Mouse (Mus musculus) limb, embryonic 10.5 days (tissue): ENCODE results near the gene Nhlh2. TPM values are rescaled to one million over a fixed set of nuclear protein-coding genes. Genes with fewer than 3 reads are reported as not detected.

Experiments
- DNase-seq: peaks from one replicate; pipeline ENCODE4 v3.0.0-alpha.2; 2017; ENCODE audit warnings: low spot score
- H3K27ac ChIP-seq: fragments of 300-500 bp; sonication (generic); 2 replicates; pipeline ENCODE4 v1.5.1; 2016; ENCODE audit warnings: mild to moderate bottlenecking
- H3K27me3 ChIP-seq: fragments of 300-500 bp; sonication (generic); 2 replicates; pipeline ENCODE4 v1.6.1; 2016; ENCODE audit warnings: low read depth, mild to moderate bottlenecking; ENCODE audit not compliant: poor library complexity, severe bottlenecking
- H3K36me3 ChIP-seq: fragments of 300-500 bp; sonication (generic); 2 replicates; pipeline ENCODE4 v1.6.1; 2016; ENCODE audit warnings: mild to moderate bottlenecking, moderate library complexity
- H3K4me1 ChIP-seq: fragments of 300-500 bp; sonication (generic); 2 replicates; pipeline ENCODE4 v1.6.1; 2016
- H3K4me3 ChIP-seq: fragments of 300-500 bp; sonication (generic); 2 replicates; pipeline ENCODE4 v1.5.1; 2016; ENCODE audit warnings: mild to moderate bottlenecking, moderate library complexity
- H3K9me3 ChIP-seq: fragments of 300-500 bp; sonication (generic); replicated peaks from 2 replicates; pipeline ENCODE4 v1.6.1; 2016; ENCODE audit warnings: mild to moderate bottlenecking
- WGBS: fragments of 180-500 bp; shearing (Covaris S2); methylation state at CpG from one replicate; pipeline ENCODE4 v1.1.7; 2016; 5-methylcytosine and 5-hydroxymethylcytosine counted together
- polyA plus RNA-seq: library from polyadenylated mRNA; unstranded; fragments of >200 nt; fragmentation: Nextera tagmentation; extraction: Ambion mirVana; gene quantifications from 2 replicates; pipeline ENCODE4 v1.2.1, GENCODE M21; 2016

Gene Nhlh2
- polyA plus RNA-seq = 0.13 and 0.14 TPM in 2 replicates

DNA sequence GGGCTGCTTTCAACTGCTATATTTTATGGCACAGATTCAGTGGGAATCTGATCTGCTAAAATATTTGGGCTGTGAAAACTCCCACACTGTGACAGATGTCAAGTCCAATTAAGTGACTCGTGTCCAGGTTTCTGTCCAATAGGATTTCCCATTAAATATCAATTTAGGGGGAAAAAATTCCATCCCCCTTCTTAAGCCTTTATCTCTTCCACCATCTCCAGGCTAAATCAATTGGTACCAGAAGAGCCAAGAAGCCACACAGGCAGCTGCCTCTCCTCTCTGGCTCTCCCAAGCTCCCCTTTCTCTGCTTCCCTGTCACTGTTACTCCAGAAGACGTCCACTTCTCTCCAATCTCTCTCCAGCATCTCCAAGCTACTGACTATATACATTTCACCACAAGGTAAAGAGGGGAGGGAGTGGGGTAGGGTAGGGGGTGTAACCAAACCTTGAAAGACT lies at the start of gene Nhlh2:
Gene Nhlh2, plus strand, starts transcription at position 151 of the 456 bp plus-strand sequence.
- H3K27ac ChIP-seq = no peak within 1 kb of the TSS
- H3K36me3 ChIP-seq = no peaks in the 10 kb centered on the region
- peaks cover 75% of the 10 kb centered on the region for H3K27me3 ChIP-seq
- H3K4me1 ChIP-seq = peaks cover 21% of the 10 kb centered on the region
- no peak for DNase-seq
- no peaks in the 10 kb centered on the region for H3K9me3 ChIP-seq
- no peak within 1 kb of the TSS for H3K4me3 ChIP-seq
- WGBS = 12% methylated on average over 2 of the region's 2 CpGs

DNA sequence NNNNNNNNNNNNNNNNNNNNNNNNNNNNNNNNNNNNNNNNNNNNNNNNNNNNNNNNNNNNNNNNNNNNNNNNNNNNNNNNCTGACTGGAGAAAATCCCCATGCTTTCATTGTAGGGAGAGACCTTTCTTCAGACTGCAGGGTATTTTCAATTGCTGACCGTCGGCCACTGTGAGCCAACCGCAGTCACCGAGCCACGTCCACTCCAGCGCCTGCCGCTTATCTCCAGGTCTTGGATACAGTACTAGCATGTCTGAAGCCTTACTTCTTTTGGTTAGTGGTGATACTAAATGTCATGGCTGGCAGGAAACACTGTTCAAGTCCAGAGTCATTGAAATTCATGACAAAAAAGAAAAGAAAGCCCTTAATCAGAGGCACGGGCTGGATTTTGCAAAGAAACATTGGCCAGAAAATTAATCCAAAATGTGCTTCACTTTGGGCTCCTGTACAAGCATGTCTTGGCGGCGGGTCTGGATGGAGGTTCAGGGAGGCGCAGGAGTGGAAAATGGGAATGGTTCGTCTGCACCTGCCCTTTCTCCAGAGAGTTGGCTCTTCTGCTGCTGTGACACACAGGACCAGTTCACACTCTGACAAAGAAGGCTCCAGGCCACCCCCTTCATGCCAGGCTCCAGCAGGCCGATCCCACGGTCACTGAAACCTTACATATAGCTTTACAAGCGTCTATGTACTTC lies 48.6 kb upstream of the Nhlh2 start:
- Histone ChIP-seq H3K4me1 (peaks cover 17% of the 10 kb centered on the region), H3K9me3 (no peaks in the 10 kb centered on the region), H3K27me3 (no peaks in the 10 kb centered on the region; the same call in 1 of the 2 replicates), H3K4me3 (no peak overlapping the region), H3K27ac (no peak overlapping the region), H3K36me3 (no peaks in the 10 kb centered on the region)
- WGBS = 97% methylated on average over 15 of the region's 15 CpGs
- no peak for DNase-seq

DNA sequence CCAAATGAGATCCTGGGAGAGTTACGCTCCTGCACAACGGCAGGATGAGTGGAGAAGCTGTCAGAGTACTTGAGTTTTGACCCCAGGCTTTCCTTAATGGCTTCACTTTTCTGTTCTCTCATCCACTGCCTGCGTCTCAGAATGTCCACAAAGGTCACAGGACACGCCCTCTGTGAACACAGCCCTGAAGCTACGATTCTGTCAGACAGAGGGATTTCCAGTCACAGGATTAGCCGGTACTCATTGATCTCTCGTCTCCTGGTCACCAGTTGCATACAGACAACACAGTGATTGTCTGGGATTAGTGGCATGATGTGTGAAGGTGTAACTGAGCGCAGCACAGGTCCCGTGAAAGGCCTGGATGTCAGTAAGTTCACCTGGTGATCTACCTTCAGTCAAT lies 46.4 kb upstream of the Nhlh2 start:
- peaks cover 24% of the 10 kb centered on the region for H3K4me1 ChIP-seq
- no peaks in the 10 kb centered on the region for H3K9me3 ChIP-seq
- no peak for DNase-seq
- no peak overlapping the region for H3K27ac ChIP-seq
- no peaks in the 10 kb centered on the region for H3K36me3 ChIP-seq
- H3K27me3 ChIP-seq = no peaks in the 10 kb centered on the region; the same call in 1 of the 2 replicates
- WGBS = 8% methylated on average over 9 of the region's 9 CpGs
- no peak overlapping the region for H3K4me3 ChIP-seq

DNA sequence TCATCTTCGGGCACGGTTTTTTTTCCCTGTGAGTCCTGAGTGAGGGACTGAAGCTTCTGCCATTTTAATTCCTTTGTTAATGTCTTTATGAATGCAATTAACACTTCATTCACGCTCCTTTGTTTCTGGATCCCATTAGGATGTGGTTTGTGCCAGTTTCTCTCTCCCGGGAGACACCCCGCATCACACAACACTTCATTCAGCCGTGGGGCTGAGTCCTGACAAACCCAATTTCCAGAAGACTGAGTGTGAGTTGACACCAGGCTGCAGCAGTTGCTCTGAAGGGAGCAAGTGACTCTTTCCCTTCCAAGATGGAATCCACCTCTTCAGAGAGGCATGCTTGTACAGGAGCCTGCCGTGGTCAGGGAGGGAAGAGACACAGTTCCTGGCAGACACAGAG lies 45.5 kb upstream of the Nhlh2 start:
- H3K27me3 ChIP-seq = no peaks in the 10 kb centered on the region; the same call in 1 of the 2 replicates
- peaks cover 24% of the 10 kb centered on the region for H3K4me1 ChIP-seq
- no peaks in the 10 kb centered on the region for H3K36me3 ChIP-seq
- no peak overlapping the region for H3K27ac ChIP-seq
- 35% methylated on average over 7 of the region's 7 CpGs for WGBS
- no peak overlapping the region for H3K4me3 ChIP-seq
- H3K9me3 ChIP-seq = no peaks in the 10 kb centered on the region
- DNase-seq = peak; percentile 56

DNA sequence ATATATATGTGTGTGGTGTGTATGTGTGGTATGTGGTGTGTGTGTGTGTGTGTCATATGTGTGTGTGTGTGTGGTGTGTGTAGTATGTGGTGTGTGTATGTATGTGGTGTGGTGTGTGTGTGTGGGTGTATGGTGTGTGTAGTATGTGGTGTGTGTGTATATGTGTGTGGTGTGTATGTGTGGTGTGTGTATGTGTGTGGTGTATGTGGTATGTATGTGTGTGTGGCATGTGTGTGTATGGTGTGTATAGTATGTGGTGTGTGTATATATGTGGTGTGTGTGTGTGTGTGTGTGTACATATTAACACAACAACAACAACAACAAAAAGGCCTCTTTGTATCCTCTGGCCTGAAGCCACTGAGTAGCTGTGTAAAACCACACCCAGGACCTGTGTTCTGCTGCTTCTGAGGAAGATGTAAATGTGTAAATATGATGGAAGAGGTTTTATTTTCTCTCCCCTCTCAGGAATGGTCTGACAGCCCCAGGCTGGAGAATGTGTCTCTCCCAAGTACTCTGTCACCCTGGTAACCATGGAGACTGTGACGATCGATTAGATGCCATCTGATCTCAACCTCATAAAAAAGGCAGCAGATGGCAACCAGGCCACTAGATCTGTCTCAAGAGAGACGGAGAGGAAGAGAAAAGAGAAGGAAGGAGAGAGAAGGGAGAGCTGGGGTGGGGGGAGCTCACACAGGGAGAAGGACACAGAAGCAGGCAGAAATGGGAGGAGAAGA lies 42.9 kb upstream of the Nhlh2 start:
- no peaks in the 10 kb centered on the region for H3K9me3 ChIP-seq
- 11% methylated on average over 3 of the region's 3 CpGs for WGBS
- no peaks in the 10 kb centered on the region; the same call in 1 of the 2 replicates for H3K27me3 ChIP-seq
- DNase-seq = no peak
- no peak overlapping the region for H3K4me3 ChIP-seq
- H3K4me1 ChIP-seq = peaks cover 24% of the 10 kb centered on the region
- H3K36me3 ChIP-seq = no peaks in the 10 kb centered on the region
- no peak overlapping the region for H3K27ac ChIP-seq

DNA sequence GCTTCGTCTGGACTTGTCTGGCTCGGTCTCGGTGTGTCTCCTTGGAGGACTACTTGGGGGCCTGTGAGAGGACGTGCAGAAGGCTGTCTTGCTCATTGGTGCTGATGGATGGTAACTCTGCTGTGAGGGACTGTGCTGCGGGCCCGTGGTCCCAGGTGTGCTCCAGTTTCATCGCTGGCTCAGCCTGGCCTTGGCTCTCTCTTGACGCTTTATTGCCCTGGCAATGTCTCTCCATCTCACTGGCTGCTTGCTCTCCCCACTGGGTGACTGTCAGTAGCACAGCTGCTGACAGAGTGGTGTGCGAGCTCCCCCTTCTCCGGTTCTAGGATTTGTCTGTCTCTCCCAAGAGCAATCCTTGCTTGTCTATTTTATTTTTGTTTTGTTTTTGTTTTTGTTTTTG lies 34.5 kb upstream of the Nhlh2 start:
- H3K27ac ChIP-seq = no peak overlapping the region
- no peaks in the 10 kb centered on the region for H3K4me1 ChIP-seq
- no peak for DNase-seq
- no peaks in the 10 kb centered on the region for H3K27me3 ChIP-seq
- 88% methylated on average over 10 of the region's 10 CpGs for WGBS
- no peaks in the 10 kb centered on the region for H3K36me3 ChIP-seq
- H3K9me3 ChIP-seq = no peaks in the 10 kb centered on the region
- H3K4me3 ChIP-seq = no peak overlapping the region

DNA sequence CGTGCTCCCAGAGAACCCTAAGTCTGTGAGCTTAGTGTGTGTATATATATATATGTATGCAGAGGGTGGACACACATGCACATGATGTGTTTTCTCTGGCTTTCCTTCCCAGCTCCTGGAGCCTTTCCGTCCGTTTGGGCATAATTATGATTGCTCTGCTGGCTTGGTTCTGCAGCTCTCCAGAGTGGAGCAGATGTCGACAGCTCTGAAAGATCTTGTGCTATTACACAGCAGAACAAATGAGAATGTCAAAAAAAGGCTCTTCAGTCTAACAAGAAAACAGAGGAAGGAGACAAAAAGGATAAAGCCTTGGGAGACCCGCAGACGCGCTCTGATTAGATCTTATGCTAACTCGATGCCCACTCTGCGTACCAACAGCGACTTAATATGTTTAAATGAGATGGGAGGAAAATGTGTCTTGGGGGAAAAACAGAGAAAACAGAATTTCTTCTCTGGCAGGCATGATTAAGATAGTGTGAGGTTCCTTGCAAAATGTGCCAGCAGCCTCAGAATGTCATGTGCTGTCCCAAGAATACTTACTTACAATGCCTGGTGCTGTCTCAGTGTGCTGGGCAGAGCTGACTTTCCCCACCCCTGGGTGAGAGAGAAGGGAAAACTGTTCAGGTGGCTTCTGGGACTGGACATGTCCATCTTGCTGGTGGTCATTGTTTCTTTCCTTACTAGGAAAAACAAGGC lies 31.4 kb upstream of the Nhlh2 start:
- no peaks in the 10 kb centered on the region for H3K27me3 ChIP-seq
- H3K4me3 ChIP-seq = no peak overlapping the region
- no peak overlapping the region for H3K27ac ChIP-seq
- H3K4me1 ChIP-seq = no peaks in the 10 kb centered on the region
- no peak for DNase-seq
- H3K36me3 ChIP-seq = no peaks in the 10 kb centered on the region
- no peaks in the 10 kb centered on the region for H3K9me3 ChIP-seq
- 91% methylated on average over 10 of the region's 10 CpGs for WGBS

DNA sequence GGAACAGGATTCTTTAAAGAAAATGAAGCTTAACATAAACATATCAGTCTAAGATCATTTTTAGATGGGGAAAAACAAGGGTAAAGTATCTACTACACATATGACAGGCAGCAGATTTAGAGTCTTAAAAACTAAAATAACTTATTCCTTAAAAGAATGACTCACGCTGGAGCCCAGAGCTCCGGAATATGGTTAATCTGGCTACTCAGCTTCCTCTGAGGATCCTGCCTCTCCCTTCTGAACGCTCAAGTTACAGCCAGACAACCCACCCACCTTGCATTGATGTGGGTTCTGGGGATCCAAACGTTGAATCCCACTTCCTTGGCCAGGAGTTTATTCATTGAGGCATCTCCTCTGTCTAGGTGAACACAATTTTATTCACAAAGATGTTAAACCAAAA lies 26.0 kb upstream of the Nhlh2 start:
- H3K4me3 ChIP-seq = no peak overlapping the region
- no peaks in the 10 kb centered on the region for H3K27me3 ChIP-seq
- no peaks in the 10 kb centered on the region for H3K36me3 ChIP-seq
- H3K9me3 ChIP-seq = no peaks in the 10 kb centered on the region
- no peak for DNase-seq
- no peak overlapping the region for H3K27ac ChIP-seq
- 74% methylated on average over 4 of the region's 4 CpGs for WGBS
- no peaks in the 10 kb centered on the region for H3K4me1 ChIP-seq

DNA sequence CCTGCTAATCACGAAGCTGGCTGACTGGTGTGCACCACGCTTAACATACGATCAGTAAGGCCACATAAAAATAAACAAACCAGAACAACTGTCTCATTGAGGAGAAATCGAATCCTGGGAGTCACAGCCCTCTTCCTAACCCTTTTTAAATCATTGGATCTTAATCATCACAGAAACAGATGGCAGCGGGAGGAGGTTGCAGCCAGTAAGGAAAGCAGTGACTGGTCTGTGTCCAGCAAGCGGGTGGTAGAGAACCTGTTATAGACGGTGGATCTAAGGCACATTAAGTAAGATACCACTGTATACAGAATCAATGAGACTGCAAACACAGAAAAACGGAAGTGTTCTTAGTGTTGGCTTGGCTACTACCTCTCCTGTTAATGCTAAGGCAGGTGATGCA lies 24.2 kb upstream of the Nhlh2 start:
- WGBS = 85% methylated on average over 8 of the region's 8 CpGs
- no peaks in the 10 kb centered on the region for H3K36me3 ChIP-seq
- no peak for DNase-seq
- no peak overlapping the region for H3K4me3 ChIP-seq
- H3K27me3 ChIP-seq = no peaks in the 10 kb centered on the region
- no peak overlapping the region for H3K27ac ChIP-seq
- peaks cover 2% of the 10 kb centered on the region; the same call in 1 of the 2 replicates for H3K4me1 ChIP-seq
- no peaks in the 10 kb centered on the region for H3K9me3 ChIP-seq

DNA sequence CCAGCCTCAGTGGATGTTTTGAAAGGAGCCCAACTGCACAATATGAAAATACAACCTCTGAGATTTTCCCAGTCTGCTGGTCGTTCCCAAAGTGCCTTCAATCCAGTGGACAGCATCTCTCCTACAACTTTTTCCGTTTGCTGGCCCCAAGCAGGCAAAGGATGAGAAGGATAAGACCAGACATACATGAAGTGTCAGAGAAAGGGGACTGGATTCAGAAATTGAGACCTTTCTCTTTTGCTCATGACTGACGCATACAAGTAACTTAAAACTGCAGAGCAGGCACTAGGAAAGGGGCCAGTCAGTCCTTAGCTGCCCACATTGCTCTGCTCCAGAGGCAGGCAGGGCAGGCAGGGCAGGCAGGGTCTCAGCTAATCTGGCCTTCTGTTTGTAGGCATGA lies 19.7 kb upstream of the Nhlh2 start:
- DNase-seq = no peak
- Histone ChIP-seq H3K36me3 (no peaks in the 10 kb centered on the region), H3K9me3 (no peaks in the 10 kb centered on the region), H3K27me3 (no peaks in the 10 kb centered on the region), H3K4me1 (peaks cover 2% of the 10 kb centered on the region; the same call in 1 of the 2 replicates), H3K4me3 (no peak overlapping the region), H3K27ac (no peak overlapping the region)
- WGBS = 77% methylated on average over 3 of the region's 3 CpGs

DNA sequence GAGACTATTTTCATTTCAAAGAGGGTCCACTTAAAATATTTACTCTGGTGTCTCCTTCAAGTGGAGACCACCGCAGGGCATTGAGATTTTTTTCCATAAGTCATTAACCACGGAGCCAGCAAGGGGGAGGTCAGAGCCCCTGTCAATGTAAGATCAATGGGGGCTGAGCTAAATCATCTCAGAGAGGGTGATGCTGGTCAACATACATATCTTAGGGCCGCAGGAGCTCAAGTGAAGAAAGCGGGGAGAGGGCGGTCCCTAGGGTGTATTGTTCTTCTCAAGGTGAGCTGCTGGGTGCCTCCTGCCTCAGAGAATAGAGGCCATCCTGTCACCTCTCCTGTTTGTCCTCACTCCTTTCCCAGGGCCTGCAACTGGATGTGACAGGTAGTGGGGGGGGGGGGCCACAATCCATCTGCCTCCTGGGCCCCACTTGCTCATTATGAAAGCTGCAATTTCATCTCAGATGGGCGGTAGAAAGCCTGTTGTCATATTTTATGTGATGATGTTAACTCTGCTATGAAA lies 18.8 kb upstream of the Nhlh2 start:
- Histone ChIP-seq H3K4me1 (peaks cover 2% of the 10 kb centered on the region; the same call in 1 of the 2 replicates), H3K4me3 (no peak overlapping the region), H3K27me3 (no peaks in the 10 kb centered on the region), H3K36me3 (no peaks in the 10 kb centered on the region), H3K27ac (no peak overlapping the region), H3K9me3 (no peaks in the 10 kb centered on the region)
- no peak for DNase-seq
- WGBS = 55% methylated on average over 6 of the region's 6 CpGs

DNA sequence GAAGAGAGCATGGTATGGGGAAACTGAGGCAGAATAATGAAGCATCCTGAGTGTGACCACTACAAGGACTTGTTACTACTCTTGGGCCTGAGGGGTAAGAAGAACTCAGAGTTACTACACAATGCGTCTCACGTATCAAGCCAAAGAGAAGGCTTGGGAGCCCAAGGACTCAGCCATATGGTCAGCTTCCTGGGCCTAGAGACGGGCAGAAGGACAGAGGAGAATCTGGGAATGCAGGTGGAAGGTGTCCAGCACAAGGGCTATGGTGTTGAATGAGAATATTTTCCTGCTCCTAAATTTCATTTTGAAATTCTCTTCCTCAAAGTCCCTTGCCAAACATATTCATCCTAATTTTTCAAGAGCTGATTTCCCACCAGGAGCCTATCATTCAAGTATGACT lies 12.0 kb upstream of the Nhlh2 start:
- no peak overlapping the region for H3K4me3 ChIP-seq
- H3K9me3 ChIP-seq = no peaks in the 10 kb centered on the region
- no peak overlapping the region for H3K27ac ChIP-seq
- H3K27me3 ChIP-seq = no peaks in the 10 kb centered on the region
- DNase-seq = no peak
- no peaks in the 10 kb centered on the region for H3K4me1 ChIP-seq
- 86% methylated on average over 3 of the region's 3 CpGs for WGBS
- no peaks in the 10 kb centered on the region for H3K36me3 ChIP-seq
